Mouse (Mus musculus): ENCODE results near the gene Nptn.

The Nptn gene

GRCm38 (mm10) chr9:58581958-58582540 is at the start of gene Nptn:
TSS of gene Nptn (plus strand) at chr9:58582240.
- peak; percentile 96 for DNase-seq

GRCm38 (mm10) chr9:58533322-58533721 is 48.7 kb upstream of the Nptn start:
- no peak for DNase-seq

GRCm38 (mm10) chr9:58534766-58535165 is 47.3 kb upstream of the Nptn start:
- peak in 1 of 2 experiments; percentile 23 for DNase-seq

- DNase-seq = peak; percentile 17 to 22
These were observed 46.4 kb upstream of the Nptn start for GRCm38 (mm10) chr9:58535447-58536134.

- DNase-seq = no peak
These were observed 44.3 kb upstream of the Nptn start for GRCm38 (mm10) chr9:58537774-58538173.

GRCm38 (mm10) chr9:58539886-58540285 is 42.2 kb upstream of the Nptn start:
- peak in 1 of 2 experiments; percentile 17 for DNase-seq

- DNase-seq = peak; percentile 62 to 73
These were observed 40.1 kb upstream of the Nptn start for GRCm38 (mm10) chr9:58541895-58542338.

- no peak for DNase-seq
These were observed 37.1 kb upstream of the Nptn start for GRCm38 (mm10) chr9:58544879-58545324.

GRCm38 (mm10) chr9:58545428-58545827 is 36.6 kb upstream of the Nptn start:
- no peak for DNase-seq

- no peak for DNase-seq
These were observed 35.2 kb upstream of the Nptn start for GRCm38 (mm10) chr9:58546630-58547360.

- DNase-seq = no peak
These were observed 33.1 kb upstream of the Nptn start for GRCm38 (mm10) chr9:58548897-58549296.

- no peak for DNase-seq
These were observed 32.3 kb upstream of the Nptn start for GRCm38 (mm10) chr9:58549694-58550093.

- DNase-seq = no peak
These were observed 31.1 kb upstream of the Nptn start for GRCm38 (mm10) chr9:58550928-58551327.

- DNase-seq = no peak
These were observed 30.0 kb upstream of the Nptn start for GRCm38 (mm10) chr9:58552083-58552482.

- no peak for DNase-seq
These were observed 27.8 kb upstream of the Nptn start for GRCm38 (mm10) chr9:58554056-58554907.

GRCm38 (mm10) chr9:58554908-58555684 is 26.9 kb upstream of the Nptn start, which contains the start of gene Cd276:
TSS of gene Cd276 (minus strand) at chr9:58555437.
- DNase-seq = no peak

GRCm38 (mm10) chr9:58555685-58556414 is 26.2 kb upstream of the Nptn start:
- DNase-seq = no peak

GRCm38 (mm10) chr9:58556627-58557026 is 25.4 kb upstream of the Nptn start:
- no peak for DNase-seq

GRCm38 (mm10) chr9:58557457-58558455 is 24.3 kb upstream of the Nptn start:
- DNase-seq = no peak

- DNase-seq = no peak
These were observed 21.8 kb upstream of the Nptn start for GRCm38 (mm10) chr9:58560211-58560610.
